ENCODE assay signal across 8 mouse cellular contexts in the genomic region with DNA sequence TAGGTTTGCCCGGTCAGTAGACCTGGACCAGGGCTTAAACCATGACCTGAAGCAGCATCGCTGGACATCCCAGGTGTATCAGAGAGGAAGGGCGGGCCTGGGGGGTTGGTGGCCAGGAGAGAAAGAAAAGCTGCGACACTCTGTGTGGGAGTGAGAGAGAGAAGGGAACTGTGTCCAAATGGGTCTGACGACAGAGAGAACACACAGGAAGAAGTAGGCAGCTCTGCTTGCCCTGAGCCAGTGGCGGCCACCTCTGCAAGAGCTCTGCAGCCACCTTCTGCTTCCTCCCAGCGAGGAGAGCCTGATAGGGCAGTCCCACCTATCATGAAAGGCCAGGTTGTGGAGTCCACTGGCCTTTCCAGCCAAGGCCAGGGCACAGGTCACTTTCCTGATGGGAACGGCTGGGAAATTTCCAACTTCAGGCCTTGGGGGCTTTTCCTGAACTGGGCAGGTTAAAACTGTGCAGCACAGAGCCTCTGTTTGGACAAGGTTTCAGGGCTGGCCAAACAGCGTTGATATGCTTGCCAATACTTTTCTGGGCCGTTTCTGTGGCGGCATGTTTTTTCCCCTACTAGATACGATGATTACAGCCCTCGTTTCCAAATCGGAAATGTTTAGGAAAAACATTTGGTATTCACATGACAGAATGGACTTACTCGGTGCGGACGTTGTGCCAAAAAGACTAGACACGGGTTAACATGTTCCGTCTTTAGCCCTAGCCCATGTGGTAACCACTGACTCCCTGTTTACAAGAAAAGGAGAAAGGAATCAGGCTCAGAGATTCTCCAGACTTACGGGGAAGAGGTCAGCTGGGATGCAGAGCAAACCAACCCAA. TPM values are rescaled to one million over a fixed set of nuclear protein-coding genes. Genes with fewer than 3 reads are reported as not detected.
DNase-seq lines count a peak whose midpoint lies in the region; ATAC-seq and TF ChIP-seq lines count a peak whose summit lies in the region.

No protein-coding gene starts in this region.

- peaks cover 30% of the 10 kb centered on the region for H3K4me1 ChIP-seq in kidney, embryonic 16.5 days (ENCODE audit: insufficient read depth, low read length)
- H3K4me1 ChIP-seq in E14TG2a.4 (replicated peaks; ENCODE audit: low read depth, low read length), result peaks cover 82% of the 10 kb centered on the region
- H3K4me1 ChIP-seq in liver, embryonic 11.5 days (replicated peaks; ENCODE audit: control insufficient read depth, insufficient read depth, low read length), result peaks cover 31% of the 10 kb centered on the region

- no peak for DNase-seq in kidney, adult 18-20 months
- peak; percentile 65 to 67 for DNase-seq in heart, adult 9 months (ENCODE audit: low spot score in 2 of 2)
- DNase-seq in liver, embryonic 11.5 days (ENCODE audit: low spot score), result no peak
- peak; percentile 45 for DNase-seq in splenic B cell, adult 2 months (ENCODE audit: low read depth, low spot score)
- DNase-seq in cerebellum, adult 18-20 months, result no peak
- DNase-seq in spleen, adult 12 weeks (ENCODE audit: low spot score), result no peak

- H3K36me3 ChIP-seq in kidney, embryonic 16.5 days (ENCODE audit: insufficient read depth, low read length), result no peaks in the 10 kb centered on the region
- 0 out of 2 replicates have a peak, but pooled peaks cover 5% of the 10 kb centered on the region for H3K36me3 ChIP-seq in E14TG2a.4 (ENCODE audit: insufficient read depth, low read length)
- H3K36me3 ChIP-seq in liver, embryonic 11.5 days (ENCODE audit: control insufficient read depth, insufficient read depth, low read length), result no peaks in the 10 kb centered on the region
- H3K36me3 ChIP-seq in splenic B cell, adult 2 months (ENCODE audit: control insufficient read depth, insufficient read depth, low read length, poor library complexity, severe bottlenecking), result no peaks in the 10 kb centered on the region

- H3K9ac ChIP-seq in kidney, embryonic 16.5 days (replicated peaks; ENCODE audit: low read length), result peak overlapping the region; percentile 35
- no peak overlapping the region for H3K9ac ChIP-seq in liver, embryonic 11.5 days (ENCODE audit: low read depth, low read length)

- no peak for ATAC-seq in kidney, embryonic 16.5 days (ENCODE audit: low FRiP score, low TSS enrichment)
- ATAC-seq in liver, embryonic 11.5 days (replicated peaks; ENCODE audit: low FRiP score), result peak; percentile 50; the same call in 1 of the 2 replicates

- 62% methylated on average over 20 of the region's 20 CpGs for WGBS in kidney, embryonic 16.5 days
- 57% methylated on average over 20 of the region's 20 CpGs for WGBS in liver, embryonic 11.5 days

- H3K4me3 ChIP-seq in kidney, embryonic 16.5 days (ENCODE audit: low read length), result no peak overlapping the region
- peak overlapping the region; percentile 69 for H3K4me3 ChIP-seq in E14TG2a.4 (replicated peaks; ENCODE audit: low read length)
- H3K4me3 ChIP-seq in liver, embryonic 11.5 days (ENCODE audit: low read depth, low read length), result no peak overlapping the region

- no peak for TF ChIP-seq CTCF in E14TG2a.4 (conservative IDR thresholded peaks at IDR 0.05; ENCODE audit: low read length)

- no peaks in the 10 kb centered on the region; the same call in 1 of the 2 replicates for H3K27me3 ChIP-seq in kidney, embryonic 16.5 days (ENCODE audit: insufficient read depth, low read length)
- no peaks in the 10 kb centered on the region; the same call in none of the 2 replicates for H3K27me3 ChIP-seq in E14TG2a.4 (ENCODE audit: insufficient read depth, low read length)
- peaks cover 4% of the 10 kb centered on the region; the same call in 1 of the 2 replicates for H3K27me3 ChIP-seq in liver, embryonic 11.5 days (replicated peaks; ENCODE audit: control insufficient read depth, insufficient read depth, low read length)
- no peaks in the 10 kb centered on the region for H3K27me3 ChIP-seq in splenic B cell, adult 2 months (ENCODE audit: control insufficient read depth, insufficient read depth, low read length, poor library complexity, severe bottlenecking)

- H3K4me2 ChIP-seq in kidney, embryonic 16.5 days (replicated peaks; ENCODE audit: low read depth, low read length), result peak overlapping the region; percentile 51
- H3K4me2 ChIP-seq in liver, embryonic 11.5 days, result peak overlapping the region; percentile 46

- no peaks in the 10 kb centered on the region for H3K9me3 ChIP-seq in kidney, embryonic 16.5 days (ENCODE audit: low read length)
- no peaks in the 10 kb centered on the region for H3K9me3 ChIP-seq in E14TG2a.4 (ENCODE audit: low read length)
- H3K9me3 ChIP-seq in liver, embryonic 11.5 days (ENCODE audit: control insufficient read depth, low read length), result no peaks in the 10 kb centered on the region

- no peak overlapping the region for H3K27ac ChIP-seq in kidney, embryonic 16.5 days (ENCODE audit: low read length)
- H3K27ac ChIP-seq in liver, embryonic 11.5 days (ENCODE audit: low read depth, low read length), result peak overlapping the region; percentile 74

RNA-seq across cellular contexts. Expression of gene Synj2, which starts 35.4 kb away (rescaled TPM):
- polyA plus RNA-seq in kidney, embryonic 16.5 days (2015; fragmentation: Nextera tagmentation; extraction: Ambion mirVana), result 4.0 and 4.3 TPM in 2 replicates
- 2.2 TPM in 2 replicates for polyA plus RNA-seq in liver, embryonic 11.5 days (2014; fragmentation: Nextera tagmentation; extraction: Ambion mirVana)

Comparison
In these comparisons a context has a peak if more than half of its experiments do, and no peak if none do; other contexts are left out.
1. DNase-seq: peak in heart, adult 9 months (2 of 2) and splenic B cell, adult 2 months (single experiment); none in kidney, adult 18-20 months (single experiment), liver, embryonic 11.5 days (single experiment), cerebellum, adult 18-20 months (0 of 2) and spleen, adult 12 weeks (single experiment).